Mouse (Mus musculus) regulatory T cell (primary cell): ENCODE data around the gene Adk.

ENCODE experiments used
- in situ Hi-C: fragments of 300-600 bp; cut with MboI, MseI; formaldehyde crosslinking; loops from one replicate; pipeline ENCODE4 v1.15.1; 2025; ENCODE audit warnings: high pct_unique_total_duplicates

Adk gene

DNA sequence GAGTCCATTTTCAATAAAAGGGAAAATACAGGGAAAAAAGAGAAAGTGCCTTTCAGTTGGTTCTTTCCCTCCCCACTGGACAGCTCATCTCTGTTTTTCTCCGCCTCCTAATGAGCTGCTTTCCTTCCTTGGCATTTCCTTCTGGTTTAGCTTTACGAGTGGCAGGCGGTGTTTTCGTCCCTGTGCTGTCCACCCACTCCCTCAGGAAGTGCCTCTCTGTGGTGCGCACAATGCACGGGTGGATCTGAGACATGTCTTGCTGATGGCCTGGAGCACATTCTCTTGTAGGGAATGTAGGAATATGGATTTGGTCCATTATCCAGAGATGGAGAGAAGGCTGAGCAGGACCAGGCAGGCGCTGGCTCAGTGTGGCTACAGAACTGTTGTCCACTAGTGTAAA is 47.0 kb downstream of the Adk start:
- in situ Hi-C loops, result no loop called here

DNA sequence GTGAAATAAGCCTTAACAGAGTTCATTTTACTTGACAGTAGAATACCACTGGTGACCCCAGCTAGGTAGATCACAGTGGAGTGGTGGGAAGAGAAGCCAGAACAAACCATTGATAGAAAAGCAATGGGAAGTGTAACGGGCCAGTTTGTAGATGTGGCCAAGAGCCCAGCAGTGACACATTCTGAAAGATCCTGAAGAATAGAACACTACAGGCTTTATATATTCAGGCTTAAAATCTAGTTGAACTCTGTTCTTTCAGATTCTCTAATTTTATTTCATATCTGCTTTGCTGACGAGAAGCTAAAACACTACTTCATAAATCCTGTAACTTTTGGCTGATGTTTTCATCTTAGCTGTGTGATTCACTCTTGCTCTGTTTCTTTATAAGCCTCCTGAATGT is 48.5 kb downstream of the Adk start:
- in situ Hi-C loops, result no loop called here

DNA sequence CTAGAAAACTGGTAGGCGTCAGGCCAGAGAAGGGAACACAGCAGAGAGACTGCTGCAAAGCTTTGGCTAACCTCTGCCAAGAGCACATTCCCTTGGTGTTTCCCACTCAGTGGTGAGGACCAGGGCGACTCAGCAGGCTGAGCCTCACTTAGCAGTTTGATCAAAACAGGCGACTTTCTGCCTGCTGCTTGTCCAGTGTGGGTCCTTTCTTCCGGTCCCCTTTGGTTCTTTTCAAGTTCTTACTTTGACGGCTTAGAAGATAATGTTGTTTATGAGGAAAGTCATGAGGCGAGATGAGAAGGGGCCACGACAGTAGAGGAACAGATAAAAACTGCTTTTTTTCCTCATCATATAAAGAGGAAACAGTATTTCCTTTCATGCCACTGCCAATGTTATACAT is 49.2 kb downstream of the Adk start:
- in situ Hi-C loops, result no loop called here

DNA sequence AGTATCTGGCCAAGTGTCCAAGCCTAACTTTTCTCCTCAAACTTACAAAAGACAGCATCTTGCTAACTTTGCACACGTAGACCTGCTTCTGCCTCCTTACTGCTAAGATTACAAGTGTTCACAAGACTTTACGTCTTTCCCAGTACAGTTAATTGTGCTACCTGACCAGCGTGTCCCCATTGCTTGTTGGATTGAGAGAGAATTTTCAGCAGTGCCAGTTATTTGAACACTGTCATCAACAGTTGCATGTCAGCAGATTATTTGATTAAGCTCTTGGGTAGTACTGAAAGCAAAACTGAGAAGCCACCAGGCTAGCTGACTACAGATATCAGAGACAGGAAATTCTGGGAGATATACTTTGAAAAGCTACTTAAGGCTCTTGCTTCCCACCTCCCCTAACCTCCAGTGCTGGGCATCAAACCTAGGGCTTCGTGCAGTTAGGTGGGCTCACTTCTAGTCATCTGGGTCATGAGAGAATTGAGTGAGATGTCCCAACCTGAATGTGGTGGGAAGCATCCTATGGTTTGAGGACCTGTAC is 50.4 kb downstream of the Adk start:
- in situ Hi-C loops, result no loop called here

DNA sequence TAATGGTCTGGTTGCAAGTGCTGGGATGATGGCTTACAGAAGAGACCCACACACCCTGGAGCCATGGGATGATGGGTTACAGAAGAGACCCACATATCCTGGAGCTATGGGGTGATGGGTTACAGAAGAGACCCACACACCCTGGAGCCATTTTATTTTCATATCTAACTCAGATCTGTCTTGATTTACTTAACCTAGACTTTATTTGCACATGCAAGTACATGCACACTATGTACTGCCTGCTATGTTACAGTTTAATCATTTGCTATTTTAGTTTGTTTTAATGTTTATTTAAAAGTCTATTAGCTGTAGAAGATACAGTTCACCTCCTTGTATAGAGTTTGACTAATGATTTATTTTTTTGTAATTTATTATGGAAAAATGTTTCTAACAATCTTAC is 52.7 kb downstream of the Adk start:
- in situ Hi-C loops, result no loop called here

DNA sequence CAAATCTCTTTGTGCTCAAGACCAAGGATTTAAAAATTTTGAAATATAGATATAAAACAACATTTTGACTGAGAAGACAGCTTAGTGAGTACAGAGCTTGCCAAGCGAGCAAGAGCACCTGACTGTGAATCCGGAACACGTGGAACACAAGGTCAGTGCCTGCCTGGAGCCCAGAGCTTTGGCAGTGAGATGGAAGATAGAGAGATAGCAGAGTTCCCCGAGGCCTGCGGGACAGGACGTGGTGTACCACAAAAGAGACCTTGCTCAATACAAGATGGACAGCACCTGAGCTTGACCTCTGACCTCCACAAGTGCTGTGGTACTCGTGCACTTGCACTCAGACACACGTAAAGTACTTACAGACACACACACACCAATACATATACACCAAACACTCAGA is 54.2 kb downstream of the Adk start:
- in situ Hi-C loops, result no loop called here

DNA sequence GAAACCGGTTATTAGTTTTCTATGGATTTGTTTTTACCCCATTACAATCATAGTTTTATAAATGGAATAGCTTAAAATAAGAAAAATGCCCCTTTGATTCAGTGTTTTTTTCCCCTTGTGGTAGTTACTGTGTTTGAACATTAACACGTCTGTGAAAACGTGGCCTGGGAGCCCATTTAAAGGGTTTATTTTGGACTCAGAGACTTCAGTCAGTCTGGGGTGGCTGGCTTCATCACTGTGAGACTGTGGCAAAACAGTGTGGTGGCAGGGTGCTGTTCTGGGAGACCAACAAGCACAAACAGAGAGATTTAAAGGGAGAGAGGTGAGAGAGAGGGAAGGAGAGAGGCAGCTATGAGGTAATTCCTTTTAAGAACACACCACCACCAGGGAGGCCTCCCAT is 55.2 kb downstream of the Adk start:
- in situ Hi-C loops, result no loop called here

DNA sequence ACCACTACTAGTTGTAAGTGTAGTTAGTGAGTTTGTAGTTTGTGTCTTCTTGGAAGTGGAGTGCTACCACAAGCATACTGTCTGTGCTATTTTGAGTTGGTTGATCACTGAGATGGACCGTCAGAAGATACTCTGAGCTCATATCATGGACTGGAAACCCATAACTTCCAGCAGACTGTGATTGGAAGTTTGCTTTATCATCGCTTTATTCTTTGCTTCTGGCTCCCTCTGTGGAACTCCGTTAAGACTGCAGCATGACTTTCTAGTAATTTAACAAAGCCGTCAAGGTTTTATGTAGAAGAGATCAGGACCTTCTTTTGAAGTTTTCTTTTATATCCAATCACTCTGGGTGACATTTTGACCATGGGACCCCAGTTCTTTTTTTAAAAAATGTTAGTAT is 58.1 kb downstream of the Adk start:
- in situ Hi-C loops, result no loop called here

DNA sequence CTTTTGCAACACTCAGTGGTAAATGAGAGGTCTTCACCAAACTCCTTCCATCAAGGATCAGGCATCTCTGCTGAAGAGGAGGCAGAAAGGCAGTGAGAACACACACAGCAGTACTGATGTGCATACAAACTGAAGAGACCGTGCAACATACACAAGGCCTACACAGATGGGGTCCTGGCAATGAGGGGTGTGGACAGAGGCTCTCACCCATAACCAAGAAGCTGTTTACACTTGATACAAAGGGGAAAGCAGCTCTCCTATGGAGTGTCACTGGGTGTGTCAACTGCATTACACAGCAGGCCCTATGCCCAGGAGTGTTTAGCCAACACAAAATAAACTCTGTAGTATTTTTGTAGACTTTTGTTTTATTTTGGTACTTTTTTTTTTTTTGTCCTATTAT is 59.1 kb downstream of the Adk start:
- in situ Hi-C loops, result no loop called here

DNA sequence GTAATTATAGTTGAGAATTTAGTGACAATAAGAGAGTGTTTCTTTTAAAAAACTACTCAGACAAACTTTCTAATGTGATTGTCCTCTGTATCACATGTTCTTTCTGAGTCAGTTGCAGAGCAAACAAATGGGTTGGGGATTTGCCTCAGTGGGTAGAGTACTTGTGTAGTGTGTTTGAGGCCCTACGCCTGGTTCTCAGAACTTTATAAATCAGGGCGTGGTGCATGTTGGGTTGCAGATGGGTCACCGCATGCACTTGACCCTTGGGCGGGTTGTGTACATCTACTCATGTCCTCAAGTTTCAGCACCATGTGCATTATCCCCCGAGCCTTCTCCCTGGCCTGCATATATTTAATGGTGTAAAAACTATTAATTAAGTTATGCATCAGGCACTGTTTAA is 59.8 kb downstream of the Adk start:
- in situ Hi-C loops, result no loop called here

DNA sequence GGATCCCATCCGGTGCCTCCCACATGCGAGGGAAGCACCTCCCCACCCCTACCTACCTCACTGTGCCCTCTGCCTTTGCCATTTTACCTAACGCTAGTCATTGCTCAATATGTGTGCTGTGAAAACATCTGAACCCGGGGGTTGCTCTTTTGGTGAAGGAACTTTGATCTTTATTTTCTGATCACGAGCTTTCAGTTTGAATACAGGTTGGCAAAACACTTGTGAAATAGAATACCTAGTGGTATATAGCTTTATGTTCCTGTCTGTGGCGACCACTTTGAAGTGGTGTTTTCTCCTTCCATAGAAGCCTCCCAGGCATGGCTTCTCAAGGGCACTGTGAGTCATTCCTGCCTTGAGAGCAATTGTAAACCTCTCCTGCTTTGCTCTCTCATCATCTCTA is 60.4 kb downstream of the Adk start:
- in situ Hi-C loops, result no loop called here

DNA sequence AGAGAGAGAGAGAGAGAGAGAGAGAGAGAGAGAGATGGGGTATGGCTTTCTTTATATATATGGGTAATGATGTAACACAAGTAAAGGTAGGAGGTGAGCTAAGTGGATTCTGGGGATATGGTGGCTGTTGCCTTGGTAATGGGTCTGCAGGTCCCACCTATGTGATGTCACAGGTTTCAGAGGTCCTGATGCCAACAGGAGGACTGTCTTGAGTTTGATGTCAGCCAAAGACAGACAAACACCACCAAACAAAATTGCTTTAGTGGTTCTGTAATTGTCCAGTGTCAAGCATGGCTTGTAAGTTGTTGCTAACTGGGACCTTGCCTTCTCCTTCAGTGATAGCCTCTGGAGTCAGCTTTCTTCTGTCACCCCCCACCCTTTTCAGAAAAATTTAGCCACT is 62.0 kb downstream of the Adk start:
- in situ Hi-C loops, result no loop called here

DNA sequence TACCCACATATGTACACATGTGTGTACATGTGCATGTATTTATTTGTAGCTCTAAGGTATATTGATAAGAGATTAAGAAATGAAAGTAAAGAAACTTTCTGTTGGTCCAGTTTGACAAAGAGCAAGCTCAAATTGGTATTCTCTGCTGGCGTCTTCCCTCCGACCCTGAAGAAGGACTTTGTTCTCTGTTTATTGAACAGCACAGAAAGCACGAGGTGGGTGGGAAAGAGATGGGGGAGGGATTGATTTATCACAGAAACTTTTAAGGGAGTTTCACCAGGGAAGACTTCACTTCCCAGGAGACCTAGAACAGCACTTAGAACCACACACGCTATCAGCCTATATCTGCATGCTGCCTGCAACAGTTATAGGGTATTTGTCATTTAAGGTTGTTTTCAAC is 62.9 kb downstream of the Adk start:
- in situ Hi-C loops, result no loop called here

DNA sequence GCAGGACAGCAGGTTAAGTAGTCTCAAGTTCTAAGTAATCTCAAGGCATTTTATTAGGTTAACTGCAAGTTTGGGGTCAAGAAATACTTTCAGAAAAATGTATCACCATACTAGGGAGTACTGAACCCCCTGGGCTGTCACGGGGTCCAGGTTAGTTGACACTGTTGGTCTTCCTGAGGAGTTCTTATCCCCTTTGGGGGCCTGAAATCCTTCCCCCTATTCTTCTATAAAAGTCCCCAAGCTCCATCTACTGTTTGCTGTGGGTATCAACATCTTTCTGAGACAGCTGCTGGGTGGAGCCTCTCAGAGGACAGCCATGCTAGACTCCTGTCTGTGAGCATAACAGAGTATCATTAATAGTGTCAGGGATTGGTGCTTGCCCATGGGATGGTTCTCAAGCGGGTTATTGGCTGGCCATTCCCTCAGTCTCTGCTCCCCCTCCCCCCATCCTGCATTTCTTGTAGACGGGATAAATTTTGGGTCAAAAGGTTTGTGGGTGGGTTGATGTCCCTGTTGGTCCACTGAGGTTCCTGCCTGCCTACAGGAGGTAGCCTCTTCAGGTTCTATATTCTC is 63.6 kb downstream of the Adk start:
- in situ Hi-C loops, result no loop called here

DNA sequence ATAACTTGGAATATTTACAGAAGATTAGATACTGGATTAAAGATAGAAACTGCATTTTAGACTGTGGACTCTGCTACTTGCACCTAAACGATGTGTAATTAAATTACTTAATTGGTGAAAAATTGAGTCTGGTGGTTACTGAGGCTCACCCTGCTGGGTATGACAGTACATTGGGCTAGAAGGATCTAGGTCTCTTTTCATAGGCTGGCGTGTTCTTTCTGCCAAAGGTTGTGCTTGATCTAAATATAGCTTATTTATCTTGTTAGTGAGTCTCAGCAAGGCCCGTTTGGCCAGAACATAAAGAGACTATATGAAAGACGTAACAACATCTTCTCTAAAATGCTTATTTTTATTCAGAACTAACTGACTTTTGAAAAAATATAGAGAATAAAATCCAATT is 65.7 kb downstream of the Adk start:
- in situ Hi-C loops, result no loop called here

DNA sequence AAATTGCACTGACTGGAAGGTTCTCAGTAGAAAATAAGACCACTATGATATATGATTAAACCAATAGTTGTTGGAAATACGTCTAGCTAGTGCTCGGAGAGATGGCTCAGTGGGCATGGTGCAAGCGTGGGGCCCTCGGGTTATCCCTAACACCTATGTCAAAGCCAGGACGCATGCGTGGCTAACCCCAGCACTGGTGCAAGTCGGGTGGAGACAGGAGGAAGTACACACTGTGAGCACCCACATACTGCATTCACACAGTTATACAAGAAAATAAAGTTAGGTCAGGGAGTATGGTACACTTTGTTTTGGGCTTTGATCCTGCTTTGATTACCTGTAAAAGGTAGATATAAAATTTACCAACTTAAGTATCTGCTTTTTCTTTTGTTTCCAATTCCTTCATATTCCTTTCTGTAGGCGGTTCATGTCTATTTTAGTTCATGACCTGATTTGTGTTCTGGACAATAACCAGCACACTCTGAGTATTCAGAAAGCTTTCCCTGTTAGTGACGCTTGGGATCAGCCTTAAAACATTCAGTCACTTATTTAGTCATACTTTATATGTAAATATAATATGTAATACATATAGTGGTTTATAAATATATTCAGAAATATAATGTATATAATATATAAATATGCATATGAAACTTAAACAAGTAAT is 67.4 kb downstream of the Adk start:
- in situ Hi-C loops, result loop anchor here (10.0 kb wide), 1 partner anchor 715 kb away; no protein-coding TSS in a partner anchor

DNA sequence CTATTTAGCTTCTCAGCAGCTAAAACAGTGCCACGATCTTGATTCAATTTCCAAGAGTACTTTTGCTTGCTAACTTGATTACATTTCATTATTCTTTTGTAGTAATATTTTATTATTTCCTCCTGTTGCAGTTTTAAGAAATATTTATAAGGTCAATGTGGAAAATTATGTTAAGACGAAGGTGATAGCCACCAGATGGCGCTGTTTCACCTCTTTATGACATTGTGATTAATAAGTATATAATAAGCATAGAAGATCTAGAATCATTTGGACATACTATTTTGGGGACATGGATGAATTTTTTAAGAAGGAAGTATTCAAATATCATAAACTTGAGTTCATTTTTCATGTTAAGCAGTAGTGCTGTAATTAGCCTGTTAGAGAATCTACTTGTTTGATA is 68.1 kb downstream of the Adk start:
- in situ Hi-C loops, result loop anchor here (10.0 kb wide), 1 partner anchor 714 kb away; no protein-coding TSS in a partner anchor

DNA sequence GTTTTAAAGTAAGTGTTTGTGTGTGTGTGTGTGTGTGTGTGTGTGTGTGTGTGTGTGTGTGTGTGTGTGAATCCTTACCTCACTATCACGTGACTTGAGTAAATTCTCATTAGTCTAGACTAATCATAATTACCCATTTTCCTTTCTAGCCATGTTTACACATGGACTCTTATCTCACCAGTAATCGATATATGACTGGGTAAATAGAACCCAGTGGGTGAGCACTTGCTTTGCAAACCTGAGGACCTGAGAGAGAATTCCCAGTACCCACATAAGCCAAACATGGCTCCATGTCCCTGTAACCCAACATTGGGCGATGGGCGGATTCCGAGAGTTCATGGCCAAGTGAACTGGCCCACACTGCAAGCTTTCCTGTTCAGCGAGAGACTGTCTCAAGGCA is 74.8 kb downstream of the Adk start:
- in situ Hi-C loops, result loop anchor here (10.0 to 25.0 kb wide), 2 partner anchors 535 to 708 kb away; no protein-coding TSS in a partner anchor

DNA sequence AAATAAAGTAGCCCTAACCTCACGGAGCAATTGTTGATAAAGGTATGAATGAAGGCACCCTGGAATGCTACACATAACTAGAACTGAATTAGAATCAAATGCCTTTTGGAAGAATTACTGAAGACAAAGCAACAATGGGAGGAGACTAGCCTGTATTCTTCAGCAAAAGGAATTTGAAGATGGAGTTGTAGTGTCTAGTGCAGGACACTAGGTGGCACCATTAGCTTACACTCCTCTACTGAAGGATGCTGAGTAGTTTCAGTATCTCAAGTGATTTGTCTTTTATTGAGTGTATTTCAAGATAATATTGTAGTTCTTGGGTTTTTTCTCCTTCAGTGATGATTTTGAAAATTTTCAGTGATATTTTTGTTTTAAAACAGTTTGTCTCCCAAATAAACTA is 84.5 kb downstream of the Adk start:
- in situ Hi-C loops, result loop anchor here (5.0 to 25.0 kb wide), 2 partner anchors 525 to 605 kb away; no protein-coding TSS in a partner anchor

DNA sequence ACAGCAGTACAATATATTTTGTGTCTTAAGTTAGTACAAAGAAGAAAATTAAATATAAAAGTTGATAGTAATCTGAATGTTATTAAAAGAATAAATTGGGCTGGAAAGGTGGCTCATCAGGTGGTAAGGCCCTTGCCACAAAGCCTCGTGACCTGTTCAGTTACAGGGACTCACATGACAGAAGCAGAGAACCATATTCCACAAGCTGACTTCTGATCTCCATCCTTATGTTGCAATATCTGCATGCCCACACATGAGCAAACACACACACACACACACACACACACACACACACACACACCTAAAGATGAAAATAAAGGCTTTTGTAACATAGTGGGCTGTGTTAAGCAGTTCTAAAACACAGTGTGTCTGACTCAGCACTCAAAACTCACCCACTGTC is 90.2 kb downstream of the Adk start:
- in situ Hi-C loops, result loop anchor here (25.0 kb wide), 1 partner anchor 520 kb away; no protein-coding TSS in a partner anchor

DNA sequence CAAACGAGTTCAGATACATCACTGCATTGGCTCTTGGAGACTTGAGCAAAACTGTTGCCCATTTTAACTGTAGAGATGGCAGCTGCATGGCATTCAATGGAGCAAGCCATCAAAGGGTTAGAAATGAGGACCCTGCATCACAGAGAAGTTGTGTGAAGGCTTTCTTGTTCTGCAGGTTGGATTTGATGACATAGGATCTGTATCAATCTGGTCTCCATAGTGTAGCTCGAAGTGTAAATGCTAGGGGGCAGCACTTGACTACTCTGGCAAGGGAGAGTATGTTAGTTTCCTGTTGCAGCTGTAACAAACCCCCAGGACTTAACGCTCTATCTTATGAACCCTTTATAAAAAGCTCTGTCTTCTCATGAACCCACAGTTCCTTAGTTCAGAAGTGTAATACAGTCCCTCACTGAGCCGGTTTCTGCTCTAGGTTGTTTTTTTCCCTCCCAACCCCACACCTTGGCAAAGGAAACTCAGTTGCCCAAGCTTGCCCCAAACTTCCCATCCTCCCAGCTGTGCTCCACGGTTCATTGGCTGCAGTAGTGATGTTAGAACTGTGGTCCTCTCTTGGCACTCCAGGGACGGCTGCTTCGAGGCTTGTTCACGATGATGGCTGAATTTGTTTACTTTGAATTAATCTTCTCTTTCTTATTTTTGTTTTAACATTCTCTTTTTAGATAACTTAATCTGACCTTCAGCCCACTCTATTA is 91.2 kb downstream of the Adk start:
- in situ Hi-C loops, result loop anchor here (25.0 kb wide), 1 partner anchor 519 kb away; no protein-coding TSS in a partner anchor

DNA sequence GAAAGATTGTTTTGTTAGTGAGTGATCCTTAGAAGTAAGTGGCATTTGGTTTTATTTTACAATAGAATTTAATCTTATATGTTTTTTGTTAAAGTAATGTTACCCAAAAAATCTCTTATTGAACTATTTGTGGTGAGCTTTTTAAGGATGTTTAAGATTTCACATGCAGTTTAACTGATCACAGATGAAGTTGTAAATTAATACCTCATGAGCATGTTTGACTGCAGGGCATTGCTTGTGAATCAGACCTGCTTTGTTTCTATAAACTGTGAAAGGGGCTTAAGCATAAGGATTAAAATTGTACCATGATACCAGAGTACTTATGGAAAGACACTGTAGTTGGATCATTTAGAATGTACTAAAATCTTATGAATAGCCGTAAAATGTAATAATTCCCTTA is 94.8 kb downstream of the Adk start:
- in situ Hi-C loops, result loop anchor here (25.0 kb wide), 1 partner anchor 515 kb away; no protein-coding TSS in a partner anchor

DNA sequence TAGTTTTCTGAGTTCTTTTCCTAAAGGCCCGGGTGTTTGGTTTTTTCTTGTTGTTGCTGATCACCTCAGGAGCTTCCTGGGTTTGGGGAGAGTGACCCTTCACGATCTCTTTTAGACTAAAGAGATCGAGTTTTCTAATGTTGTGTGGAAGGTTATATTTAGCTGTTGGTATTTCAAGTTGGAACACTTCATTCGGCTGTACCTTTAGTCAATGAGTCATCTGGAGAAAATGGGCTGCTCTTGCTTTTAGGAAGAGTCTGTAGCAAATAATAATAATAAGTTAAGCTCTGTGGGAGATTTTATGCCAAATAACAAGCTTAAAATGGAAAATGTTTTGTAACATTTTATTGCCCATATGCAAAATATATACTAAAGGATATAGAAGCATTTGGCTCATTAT is 97.9 kb downstream of the Adk start:
- in situ Hi-C loops, result no loop called here
